Mouse (Mus musculus): Measurements from ENCODE around the gene Gfi1b. TPM values are rescaled to one million over a fixed set of nuclear protein-coding genes. Genes with fewer than 3 reads are reported as not detected.

The Gfi1b gene
- total RNA-seq (2021) = not detected
- long read RNA-seq, experiment 1 = 0 reads
- long read RNA-seq, experiment 2 = 0 reads

GRCm38 (mm10) chr2:28621664-28622171 lies at the start of gene Gfi1b:
Gene Gfi1b, minus strand, starts transcription at chr2:28621982.
- no peak for DNase-seq

GRCm38 (mm10) chr2:28671438-28671837 lies 49.7 kb upstream of the Gfi1b start:
- DNase-seq = no peak

DNA sequence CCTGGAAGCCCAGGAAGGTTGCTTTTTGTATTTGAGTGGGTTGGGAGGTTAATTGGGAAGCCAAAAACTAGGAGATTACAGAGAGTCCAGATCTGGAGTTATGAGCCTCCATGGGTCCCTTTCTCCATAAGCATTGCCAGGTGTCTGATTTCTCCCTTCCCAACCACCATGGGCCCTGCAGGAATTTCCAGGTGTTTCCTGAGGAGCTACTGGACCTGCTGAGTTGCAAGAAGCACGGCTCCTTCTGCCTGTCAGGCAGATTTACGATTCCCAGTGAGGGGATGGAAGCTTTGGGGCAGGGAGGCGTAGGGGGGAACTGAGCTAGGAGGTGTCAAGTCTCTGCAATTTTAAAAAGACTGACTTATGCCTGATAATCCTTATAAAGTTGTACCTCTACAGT lies 44.0 kb upstream of the Gfi1b start:
- DNase-seq = no peak

DNA sequence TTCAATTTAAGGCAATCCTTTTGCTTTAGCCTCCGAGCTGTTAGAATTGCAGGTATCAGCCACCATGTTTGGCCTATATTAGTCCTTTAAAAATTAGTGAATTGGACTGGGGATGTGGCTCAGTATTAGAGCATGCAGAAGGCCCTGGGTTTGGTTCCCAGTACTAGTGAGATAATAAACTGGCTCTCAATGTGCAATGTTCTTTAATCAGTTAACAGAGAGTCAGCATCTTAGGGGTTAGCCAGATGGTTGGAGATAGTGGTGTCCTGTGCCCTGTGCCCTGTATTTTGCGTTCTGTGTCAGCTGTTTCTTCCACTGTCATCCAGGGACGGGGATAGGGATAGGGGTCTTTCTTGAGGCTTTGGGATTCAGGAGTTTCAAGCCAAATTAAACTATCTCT lies 41.1 kb upstream of the Gfi1b start:
- DNase-seq = no peak

- DNase-seq = no peak
Measured at GRCm38 (mm10) chr2:28656216-28656615, 34.4 kb upstream of the Gfi1b start.

DNA sequence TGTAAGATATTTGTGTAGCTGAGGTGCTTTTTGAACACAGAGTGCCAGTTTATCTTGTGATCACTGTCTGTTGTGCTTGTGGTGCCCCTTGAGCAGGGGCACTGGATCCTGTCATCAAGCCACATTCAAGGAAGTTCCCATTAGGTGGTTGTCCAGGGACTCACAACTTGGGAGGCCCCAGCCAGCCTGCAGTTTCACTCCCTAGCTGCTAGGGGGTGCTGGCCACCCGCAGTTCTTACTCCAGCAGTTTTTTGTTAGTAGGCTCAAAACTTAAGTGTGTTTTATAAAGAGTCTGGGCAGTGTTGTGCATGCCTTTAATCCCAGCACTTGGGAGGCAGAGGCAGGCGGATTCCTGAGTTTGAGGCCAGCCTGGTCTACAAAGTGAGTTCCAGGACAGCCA lies 32.5 kb upstream of the Gfi1b start:
- DNase-seq = no peak

DNA sequence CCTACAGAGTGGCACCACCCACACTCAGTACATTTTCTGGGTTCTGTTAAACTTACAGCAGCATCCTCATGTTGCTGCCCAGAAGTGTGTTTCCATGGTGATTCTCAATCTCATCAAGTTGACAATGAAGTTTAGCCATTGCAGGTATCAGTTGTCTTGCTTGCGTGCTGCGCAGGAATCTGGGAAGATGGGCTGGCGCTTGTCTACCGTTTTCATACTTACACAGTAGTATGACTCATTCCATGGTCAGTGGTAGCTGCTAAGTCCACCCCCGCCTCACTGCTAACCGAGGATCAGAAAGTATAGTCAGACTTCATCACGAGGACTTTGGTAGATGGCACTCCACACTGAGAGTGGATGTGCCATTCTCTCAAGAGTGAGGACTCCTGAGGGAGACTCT lies 31.6 kb upstream of the Gfi1b start:
- no peak for DNase-seq

- no peak for DNase-seq
Measured at GRCm38 (mm10) chr2:28650526-28650925, 28.7 kb upstream of the Gfi1b start.

GRCm38 (mm10) chr2:28643081-28643480 lies 21.3 kb upstream of the Gfi1b start:
- DNase-seq = no peak

DNA sequence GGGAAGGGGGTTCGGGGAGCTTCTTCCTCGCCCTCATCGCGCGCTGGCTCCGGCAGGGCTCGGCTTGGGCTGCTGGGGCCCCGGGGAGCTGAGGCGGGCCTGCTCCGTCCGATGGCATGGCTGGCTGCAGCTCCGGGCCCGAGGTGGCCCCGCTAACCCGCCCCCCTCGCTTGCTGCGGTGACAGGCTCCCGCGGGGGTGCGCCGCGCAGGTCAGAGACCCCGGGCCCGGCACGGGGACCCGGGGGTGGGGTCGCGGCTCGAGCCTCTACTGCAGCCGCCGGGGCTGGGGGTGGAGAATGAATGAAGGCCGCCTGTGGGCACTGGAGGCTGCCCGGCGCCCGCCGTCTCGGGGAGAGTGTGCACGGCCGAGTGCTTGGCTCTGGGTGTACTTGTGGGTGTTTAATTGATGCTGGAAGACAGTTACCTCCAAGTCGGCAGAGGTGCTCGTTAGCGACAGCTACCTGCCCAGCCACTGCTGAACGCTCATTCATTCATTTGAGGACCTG lies 19.7 kb upstream of the Gfi1b start:
- DNase-seq = no peak

DNA sequence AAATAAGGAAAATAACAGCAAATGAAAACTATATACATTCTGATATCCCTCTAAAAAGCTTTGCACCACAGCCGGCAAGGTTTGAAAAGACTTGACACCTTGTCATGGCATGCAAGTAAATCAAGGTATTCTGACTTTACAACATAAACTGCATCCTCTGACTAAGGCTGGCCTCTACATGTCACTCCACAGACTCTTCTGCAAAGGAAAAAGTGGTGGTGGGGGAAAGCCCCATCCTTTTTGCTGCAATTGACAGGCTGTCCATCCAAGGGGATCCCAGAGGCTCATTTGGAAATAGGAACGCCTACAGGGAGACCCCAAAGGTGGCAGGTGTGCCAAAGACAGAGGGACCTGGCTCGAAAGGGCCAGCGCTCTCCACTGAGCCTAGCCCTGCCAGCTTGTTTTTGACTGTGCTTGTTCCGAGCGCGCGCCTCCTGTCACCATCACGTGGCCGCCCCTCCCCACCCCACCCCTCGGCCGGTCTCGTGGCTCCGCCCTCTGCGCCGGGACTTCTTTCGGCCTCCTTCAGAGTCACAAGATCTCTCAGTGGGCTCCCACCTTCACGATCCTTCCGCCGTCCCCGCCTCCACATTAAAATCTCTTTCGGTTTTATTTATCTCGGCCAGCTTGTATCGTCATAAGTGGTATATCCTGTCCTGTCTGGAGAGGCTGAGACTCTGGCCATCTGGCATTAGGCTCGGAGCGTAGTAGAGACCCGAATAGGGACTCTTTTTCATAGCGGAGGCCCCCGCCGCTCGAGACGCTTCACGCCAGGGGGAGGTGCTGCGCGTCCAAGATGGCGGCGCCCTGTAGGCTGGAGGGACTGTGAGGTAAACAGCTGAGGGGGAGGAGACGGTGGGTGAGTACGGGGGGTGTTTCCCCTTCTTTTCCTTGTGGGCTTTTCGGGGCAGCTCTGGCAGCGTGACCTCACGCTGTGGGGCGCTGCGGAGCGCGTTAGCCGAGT lies 19.0 kb upstream of the Gfi1b start, which contains the start of gene Tsc1:
Tsc1 (plus strand) TSS at position 768 of the 964 bp plus-strand sequence.
- peak; percentile 96 for DNase-seq

DNA sequence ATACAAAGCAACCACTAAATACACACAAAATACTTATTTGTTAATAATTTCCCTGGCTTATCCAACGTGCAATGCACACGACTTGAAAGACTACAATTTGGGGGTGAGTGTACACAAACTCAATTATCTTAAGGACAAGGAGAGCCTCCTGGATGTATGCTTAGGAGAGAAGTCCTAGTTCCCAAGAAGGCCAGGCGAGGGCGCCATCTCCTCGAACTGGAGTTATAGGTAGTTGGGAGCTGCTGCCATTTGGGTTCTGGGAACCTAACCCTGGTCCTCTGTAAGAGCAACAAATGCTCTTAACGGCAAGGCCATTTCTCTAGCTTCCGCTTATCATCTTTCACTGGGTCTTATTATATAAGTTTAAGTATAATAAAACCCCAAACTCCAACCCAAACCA lies 18.0 kb upstream of the Gfi1b start:
- no peak for DNase-seq

DNA sequence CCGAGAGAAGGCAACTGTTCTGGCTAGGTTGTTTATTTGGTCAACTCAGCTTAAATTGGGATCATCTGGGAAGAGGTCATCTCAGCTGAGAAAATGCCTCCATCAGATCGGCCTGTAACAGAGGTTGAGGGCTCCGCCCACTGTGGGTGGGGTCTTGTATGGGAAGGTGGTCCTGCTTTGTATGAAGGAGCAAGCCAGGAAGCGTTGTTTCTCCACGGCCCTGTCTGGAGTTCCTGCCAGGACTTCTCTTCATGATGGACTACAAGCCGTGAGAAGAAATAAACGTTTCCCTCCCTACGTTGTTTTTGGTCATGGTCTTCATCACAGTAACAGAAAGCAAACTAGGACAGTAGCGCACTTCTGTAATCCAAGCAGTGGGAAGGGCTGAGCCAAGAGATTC lies 17.1 kb upstream of the Gfi1b start:
- DNase-seq = no peak

GRCm38 (mm10) chr2:28638352-28638751 lies 16.6 kb upstream of the Gfi1b start:
- DNase-seq = no peak

DNA sequence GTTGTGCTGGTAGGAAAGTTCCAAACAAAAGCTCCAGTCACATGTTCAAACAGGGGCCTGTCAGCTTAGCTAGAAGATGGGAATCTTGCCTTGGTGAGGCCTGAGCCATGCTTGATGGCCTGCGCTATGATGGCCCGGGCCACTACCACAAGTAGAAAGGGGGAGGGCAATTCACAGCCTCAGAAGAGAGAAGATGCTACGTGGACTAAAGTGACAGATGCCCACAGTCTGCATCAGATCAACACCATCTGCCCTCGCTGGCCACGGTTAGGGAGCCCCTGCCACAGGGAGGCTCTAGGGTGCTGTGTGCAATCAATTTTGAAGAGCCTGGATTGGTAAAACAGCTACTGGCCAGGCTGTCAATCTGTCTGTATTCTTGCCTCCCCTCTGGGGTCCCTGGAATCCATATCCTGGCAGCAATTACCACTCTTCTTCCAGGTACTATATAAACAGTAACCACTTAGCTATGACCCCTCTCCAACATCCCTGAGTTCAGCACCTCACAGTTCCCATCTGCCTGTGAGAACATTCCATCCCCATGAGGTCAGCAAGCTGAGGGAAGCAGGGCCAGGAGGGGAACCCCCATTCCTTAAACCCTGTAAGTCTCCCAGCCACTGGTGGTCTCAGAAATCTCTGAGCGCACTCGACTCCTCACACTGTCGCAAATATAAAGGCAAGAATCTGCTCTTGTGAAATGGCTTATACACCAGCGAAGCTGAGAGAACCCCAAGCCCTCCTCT lies 15.5 kb upstream of the Gfi1b start:
- DNase-seq = no peak

DNA sequence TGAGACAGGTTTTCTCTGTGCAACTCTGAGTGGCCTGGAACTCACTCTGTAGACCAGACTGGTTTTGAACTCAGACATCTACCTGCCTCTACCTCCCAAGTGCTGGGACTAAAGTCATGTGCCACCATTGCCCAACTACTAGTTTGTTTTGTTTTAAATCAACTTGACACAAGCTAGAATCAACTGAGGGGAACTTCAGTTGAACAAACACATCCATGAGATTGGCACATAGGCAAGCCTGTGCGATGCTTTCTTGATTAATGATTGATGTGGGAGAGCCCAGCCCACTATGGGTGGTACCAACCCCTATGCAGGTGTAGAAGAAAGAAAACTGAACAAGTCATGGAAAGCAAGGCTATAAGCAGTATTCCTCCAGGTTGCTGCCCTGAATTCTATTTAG lies 13.4 kb upstream of the Gfi1b start:
- DNase-seq = no peak

DNA sequence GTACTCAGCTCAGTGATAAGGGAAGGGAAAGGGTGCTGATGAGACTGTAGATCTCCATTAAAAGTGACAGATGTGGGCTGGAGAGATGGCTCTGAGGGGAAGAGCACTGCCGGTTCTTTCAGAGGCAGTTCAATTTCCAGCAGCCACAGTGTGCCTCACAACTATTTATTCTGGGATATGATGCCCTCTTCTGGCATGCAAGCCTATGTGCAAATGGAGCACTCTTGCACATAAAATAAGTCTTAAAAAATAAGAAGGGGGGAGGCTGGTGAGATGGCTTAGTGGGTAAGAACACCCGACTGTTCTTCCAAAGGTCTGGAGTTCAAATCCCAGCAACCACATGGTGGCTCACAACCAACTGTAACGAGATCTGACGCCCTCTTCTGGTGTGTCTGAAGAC lies 11.4 kb upstream of the Gfi1b start:
- DNase-seq = no peak

GRCm38 (mm10) chr2:28632626-28633025 lies 10.8 kb upstream of the Gfi1b start:
- no peak for DNase-seq

DNA sequence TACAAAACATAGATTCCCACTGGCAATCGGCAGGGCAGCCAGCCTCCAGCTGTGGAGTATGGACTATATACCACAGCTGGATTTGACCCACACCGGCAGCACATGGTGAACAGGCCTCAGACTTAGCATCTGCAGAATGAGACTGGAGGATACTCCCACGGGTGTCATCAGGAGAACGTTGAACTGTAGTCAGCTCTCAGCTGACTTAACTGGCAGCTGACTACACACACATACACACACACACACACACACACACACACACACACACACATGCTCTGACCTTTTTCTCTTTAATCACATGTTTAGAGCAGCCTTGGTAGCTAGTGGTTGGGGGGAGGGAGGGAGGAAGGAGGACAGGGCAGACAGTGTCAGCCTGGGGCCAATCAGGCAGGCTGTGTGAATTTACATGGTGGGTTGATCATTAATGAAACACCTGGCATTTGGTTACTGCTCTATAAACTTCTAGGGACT lies 8.2 kb upstream of the Gfi1b start:
- no peak for DNase-seq

- no peak for DNase-seq
Measured at GRCm38 (mm10) chr2:28628053-28628452, 6.3 kb upstream of the Gfi1b start.

GRCm38 (mm10) chr2:28626038-28626437 lies 4.3 kb upstream of the Gfi1b start:
- DNase-seq = no peak

DNA sequence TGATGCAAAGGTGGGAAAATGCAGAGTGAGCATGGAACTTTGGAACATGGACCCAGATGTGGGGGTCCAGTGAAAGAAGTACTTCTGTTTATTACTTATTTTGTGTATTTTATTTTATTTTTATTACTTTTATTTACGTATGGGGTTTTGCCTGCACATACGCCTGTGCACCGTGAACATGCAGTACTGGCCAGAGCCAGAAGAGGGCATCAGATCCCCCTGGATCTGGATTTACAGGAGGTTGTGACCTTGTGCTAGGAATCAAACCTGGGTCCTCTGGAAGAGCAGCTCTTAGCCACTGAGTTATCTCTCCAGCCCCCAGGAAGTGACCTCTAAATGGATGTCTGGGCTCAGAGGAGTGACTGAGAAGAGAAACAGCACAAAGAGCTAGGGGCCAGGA lies 3.1 kb upstream of the Gfi1b start:
- DNase-seq = no peak

All from gastrocnemius, postnatal 25 days (tissue).